Mouse (Mus musculus) lung, postnatal 0 days (tissue): Measurements from ENCODE around the gene Wipi2.

ENCODE experiments used
- CTCF ChIP-seq: IDR thresholded peaks from 2 replicates; pipeline ENCODE4 v1.5.1; 2016; ENCODE audit warnings: antibody characterized with exemption, mild to moderate bottlenecking
- EP300 ChIP-seq: IDR thresholded peaks from 2 replicates; pipeline ENCODE4 v1.6.1; 2016; ENCODE audit warnings: antibody characterized with exemption, mild to moderate bottlenecking, control low read depth

GRCm38 (mm10) chr5:142596723-142597122, 30.8 kb upstream of the Wipi2 start:
- no peak for TF ChIP-seq CTCF
- no peak for TF ChIP-seq EP300
